Mouse (Mus musculus) E14TG2a.4 (cell line): ENCODE data around the gene Slc39a11.

Experiments
- CTCF ChIP-seq: conservative IDR thresholded peaks from 2 replicates; pipeline ENCODE4 v1.5.1; 2014; ENCODE audit warnings: low read length
- NANOG ChIP-seq: IDR thresholded peaks from 2 replicates; pipeline ENCODE4 v1.6.1; 2014; ENCODE audit warnings: borderline replicate concordance, low read length, mixed read lengths
- POU5F1 ChIP-seq: IDR thresholded peaks from 2 replicates; pipeline ENCODE4 v1.6.1; 2014; ENCODE audit warnings: low read length, borderline replicate concordance

DNA sequence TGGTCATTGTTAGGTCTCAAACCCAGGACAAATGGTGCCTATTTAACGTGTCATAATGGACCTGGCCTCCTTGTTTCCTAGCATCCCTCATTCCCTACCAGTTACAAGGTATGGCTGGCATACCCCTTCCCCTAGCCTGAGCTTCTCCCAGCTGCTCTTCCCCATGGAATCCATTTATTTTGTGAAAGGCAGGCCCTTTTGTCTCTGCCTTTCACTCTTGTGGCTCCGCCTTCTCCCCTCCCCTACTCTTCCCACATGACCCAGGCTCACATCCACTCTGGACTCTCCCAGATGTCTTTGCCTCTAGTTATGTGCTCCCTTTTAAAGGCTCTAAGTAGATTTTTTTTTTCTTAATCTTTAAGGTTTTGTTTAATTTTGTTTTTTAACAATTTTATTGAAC is 37.2 kb upstream of the Slc39a11 start:
- TF ChIP-seq CTCF (no peak), NANOG (no peak), POU5F1 (no peak)
